Mouse (Mus musculus): ENCODE measurements around the gene Ube2r2.

Gene Ube2r2

DNA sequence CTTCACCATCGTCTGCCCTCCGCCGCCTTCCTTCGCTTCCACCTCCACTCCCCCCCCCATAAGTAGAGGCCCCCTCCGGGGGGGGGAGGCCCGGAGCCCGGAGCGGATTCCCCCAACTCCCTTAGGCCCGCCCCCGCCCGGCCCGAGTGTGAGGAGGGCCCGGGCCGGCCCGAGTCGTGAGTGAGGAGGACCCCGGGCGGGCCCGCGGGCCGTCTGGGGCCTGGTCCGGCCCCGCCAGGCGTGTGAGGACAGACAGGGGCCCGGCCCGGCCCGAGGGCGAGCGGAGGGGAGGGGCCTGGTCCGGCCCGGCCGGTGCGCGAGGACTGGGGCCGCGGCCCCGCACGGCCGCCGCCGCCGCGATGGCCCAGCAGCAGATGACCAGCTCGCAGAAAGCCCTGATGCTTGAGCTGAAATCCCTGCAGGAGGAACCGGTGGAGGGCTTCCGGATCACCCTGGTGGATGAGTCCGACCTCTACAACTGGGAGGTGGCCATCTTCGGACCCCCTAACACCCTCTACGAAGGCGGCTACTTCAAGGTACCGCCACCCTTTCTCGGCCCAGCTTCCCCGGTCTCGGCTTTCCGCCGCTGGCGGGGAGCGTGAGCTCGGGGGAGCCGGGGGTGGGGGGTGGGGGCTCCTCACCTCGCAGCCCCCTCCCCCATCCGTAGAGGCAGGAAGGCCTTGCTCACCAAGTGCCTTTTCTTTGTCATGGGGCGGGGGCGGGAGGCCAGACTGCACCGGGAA, at the start of gene Ube2r2:
TSS of gene Ube2r2 (plus strand) at position 33 of the 743 bp plus-strand sequence.
- DNase-seq, result peak; percentile 52

DNA sequence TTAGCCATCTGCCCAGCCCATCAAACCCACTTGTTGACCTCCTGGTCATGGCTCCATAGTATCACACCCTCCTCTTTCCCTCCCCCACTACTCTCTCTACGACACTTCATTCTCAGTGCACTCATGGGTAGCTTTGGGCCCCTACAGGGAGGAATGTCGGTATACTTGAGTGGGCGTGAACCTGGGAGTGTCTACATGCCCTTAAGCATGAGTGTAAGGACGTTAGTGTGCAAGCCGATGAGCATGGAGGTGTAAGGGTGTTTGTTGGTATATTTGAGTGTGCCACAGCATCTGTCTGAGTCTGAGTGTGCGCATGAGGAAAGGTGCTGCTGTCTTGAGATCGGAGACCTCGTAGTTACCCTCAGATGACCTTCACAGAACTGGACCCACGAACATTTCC, 48.6 kb upstream of the Ube2r2 start:
- DNase-seq, result no peak

DNA sequence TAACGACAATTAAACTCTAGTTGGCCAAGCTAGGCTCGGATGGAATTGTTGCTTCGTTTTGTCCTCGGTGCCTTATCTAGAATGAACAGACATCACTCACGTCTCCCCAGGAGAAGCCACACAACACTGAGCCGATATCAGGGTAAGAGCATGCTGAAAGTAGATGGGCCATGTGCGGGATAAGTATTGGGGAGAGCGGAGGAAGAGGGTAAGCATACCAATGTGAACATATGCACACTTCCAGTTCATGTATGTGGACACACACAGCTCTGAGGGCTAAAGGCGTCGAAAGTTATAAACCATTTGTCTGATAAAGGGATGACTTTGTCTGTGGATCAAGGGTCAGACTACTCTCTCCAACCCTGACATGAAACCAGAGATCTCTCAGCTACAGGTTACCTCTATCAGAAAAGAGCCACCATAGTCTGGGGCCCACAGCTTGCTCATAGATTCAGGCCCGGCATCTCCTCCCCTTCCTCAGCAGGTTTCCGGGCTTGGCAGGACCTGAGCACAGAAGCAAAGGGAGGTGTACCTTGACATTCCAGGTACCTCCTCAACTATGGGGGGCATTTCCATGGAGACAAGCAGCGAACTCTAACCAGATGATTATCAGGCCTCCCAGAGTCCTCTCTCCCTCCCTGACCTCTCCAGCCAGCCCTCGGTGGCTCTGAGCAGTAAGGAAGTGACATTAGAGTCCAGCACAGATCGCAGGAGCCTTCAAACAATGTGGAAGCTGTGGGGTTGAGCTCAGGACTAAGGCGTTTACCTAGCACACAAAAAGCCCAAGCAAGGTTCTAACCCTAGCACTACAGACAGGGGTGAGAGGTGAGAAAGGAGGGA, 47.9 kb upstream of the Ube2r2 start:
- DNase-seq, result no peak

DNA sequence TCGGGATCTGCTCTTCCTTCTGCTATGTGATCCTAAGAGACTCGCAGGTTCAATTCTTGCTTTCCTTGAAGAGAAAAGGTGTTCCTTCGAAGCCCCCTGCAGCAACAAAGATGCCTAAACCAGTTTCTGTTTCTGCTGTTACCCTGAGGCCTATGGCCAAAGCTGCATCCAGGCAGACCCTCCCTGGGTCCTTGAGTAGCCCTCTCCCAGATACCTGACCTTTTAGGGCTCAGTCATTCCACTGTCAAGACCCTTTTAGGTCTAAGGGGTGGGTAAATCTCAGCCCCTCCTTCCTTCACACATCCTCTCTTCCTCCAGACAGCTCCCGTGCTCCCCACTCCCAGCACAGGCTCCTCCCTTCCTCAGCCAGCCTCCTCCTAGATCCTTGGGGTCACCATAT, 46.4 kb upstream of the Ube2r2 start:
- DNase-seq, result no peak

DNA sequence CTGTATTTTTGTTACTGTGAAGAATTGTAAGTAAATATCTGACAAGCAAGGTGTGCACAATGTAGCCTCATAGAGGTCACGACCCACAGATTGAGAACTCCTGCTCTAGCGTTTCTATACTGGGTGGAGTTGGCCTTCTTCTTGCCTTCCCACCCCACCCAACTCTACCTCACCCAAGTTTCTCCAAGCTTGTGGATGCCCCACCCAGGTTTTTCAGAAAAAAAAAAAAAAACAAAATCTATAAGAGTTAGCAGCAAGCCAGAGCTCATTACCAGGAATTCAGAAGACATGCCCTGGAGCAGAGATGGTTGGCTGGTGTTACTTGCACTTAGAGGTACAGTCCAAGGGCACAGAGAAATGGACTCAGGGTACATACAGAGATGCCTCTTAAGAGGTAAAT, 45.8 kb upstream of the Ube2r2 start:
- DNase-seq, result no peak

DNA sequence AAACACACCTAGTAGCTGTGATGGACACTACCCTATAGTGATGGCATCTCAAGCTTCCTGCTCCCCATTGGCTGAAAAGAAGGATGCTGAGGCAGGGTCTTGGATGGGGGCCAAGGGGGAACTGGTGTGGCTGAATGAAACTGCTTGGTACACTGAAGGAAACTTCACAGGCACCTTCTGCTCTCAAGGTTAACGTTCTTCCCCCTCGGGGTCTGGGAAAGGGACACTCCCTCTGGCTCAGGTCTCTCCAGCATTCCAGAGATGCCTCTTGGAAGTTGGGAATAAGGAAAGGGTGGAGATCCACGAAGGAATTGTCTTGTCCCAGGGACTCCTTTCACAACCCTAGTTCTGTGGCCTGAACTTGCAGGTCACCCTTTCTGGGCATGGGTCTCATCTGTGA, 44.2 kb upstream of the Ube2r2 start:
- DNase-seq, result no peak

DNA sequence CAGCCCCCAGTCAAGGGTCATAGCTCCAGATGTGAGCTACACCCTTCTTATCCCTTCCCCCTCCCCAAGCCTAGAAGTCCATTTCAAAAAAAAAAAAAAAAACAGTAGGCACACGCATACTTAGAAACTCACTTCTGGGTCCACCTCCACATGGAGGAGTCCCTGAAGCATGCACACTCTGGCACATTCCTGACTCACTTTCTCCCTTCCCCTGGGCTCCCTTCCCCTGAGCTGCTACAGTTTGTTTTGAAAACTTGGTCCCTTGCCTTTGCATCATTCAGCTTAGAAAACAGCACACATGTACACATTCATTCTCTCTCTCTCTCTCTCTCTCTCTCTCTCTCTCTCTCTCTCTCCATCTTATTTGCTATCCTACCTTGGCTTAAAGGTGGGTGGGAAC, 42.6 kb upstream of the Ube2r2 start:
- no peak for DNase-seq

DNA sequence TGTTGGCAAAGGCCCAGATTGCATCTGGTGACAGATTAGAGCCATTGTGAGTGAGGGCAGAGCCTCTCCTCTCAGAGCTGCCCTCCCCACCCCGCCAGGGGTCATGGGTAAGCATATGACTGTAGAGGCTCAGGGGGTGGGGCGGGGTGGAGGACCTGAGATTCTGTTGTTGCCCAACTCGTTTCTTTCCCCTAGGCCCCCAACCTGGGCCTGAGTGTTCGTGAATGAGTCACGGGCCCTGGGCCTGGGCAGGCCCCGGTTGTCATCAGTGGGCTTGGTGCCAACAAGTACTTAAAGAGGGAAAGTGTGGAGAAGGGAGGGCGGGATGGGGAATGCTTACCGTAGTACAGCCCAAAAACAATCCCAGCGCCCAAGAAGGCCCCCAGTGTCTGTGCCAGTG, 41.2 kb upstream of the Ube2r2 start:
- DNase-seq, result no peak

DNA sequence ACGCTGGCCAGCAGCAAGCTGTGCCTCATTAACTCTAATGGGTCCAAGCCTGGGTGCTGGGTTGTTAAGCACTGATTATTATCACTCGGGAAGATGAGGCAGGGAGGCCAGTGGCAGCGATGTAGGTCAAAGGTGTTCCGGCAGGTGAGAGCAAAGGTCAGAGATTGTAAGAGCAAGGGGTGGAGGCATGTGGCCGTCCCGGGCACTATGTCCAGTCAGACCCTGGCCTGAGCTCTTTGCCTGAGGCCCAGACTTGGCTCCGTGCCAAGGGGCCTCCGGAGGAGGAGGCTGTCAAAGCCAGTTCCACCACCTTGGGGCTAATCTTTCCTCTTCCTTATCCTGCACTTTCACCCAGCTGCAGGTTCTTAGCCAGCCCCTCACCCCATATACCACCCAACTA, 39.4 kb upstream of the Ube2r2 start:
- DNase-seq, result no peak

DNA sequence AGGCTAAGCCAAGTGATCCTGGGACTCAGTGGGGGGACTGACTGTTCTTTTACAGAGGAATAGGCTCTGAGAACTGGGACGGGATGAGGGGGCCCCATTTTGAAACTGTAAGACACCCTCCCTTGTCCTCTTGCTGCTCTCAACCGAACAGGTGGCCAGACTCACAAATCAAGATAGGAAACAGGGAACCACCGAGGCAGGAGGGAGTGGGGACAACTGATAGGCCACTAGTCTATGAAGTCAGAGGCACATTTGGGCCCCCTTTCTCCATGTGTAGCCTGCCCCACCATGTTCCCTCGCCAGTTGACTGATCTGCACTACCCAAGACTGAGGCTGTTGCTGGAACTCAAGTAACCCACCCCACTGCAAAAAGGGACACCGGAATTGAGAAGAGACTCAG, 38.7 kb upstream of the Ube2r2 start:
- no peak for DNase-seq

DNA sequence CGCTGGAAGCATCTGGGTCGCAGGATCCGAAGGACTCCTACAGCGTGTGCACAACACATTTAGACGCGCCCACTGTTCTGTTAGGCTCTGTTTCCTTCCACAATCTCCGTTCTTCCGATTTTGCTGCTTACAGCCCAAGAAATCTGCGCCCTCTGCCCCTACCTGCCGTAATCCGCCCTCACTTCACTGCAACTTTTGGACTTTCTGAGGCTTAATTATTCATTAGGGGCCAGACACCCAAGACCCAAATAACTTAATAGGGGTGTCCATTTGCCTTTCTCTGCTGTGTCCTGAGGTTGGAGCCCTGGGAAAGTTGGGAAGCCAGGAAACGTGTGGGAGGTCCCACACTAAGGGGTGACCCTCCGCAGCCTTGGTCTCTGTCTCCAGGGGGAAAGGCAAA, 38.2 kb upstream of the Ube2r2 start:
- DNase-seq, result no peak

DNA sequence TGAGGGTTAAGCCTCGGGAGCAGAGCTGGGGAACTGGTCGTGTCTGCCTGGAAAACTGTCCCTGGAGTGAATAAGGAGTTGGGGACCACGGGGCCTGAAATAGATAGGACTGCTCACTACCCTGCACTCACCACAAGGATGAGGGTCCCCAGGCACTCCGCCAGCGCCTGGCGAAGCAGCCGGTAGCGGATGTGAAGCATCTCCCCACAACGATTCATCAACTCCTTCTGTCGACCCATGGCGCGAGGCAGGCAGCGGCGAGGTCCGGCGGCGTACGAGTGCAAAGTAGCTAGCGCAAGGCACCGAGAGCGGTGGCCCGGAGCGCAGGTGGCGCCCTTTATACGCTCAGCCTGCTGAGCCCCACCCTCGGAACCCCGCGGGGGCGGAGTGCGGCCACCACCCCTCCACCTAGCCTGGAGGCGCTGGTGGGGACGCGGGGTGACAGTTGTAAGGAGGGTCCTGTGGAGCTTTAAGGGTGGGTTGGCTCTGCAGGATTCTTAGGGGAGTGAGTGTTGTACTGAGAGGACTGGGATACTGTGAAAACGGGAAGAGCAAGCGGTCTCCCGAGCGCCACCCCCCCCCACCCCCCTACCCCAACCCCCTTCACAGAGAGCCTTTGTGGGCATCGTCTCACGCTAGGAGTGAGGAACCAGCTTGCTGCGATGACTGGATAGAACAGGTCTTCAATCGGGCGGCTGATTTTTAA, 37.5 kb upstream of the Ube2r2 start, which contains the start of gene Aqp3:
TSS of gene Aqp3 (minus strand) at position 313 of the 706 bp plus-strand sequence.
- DNase-seq, result peak; percentile 56

DNA sequence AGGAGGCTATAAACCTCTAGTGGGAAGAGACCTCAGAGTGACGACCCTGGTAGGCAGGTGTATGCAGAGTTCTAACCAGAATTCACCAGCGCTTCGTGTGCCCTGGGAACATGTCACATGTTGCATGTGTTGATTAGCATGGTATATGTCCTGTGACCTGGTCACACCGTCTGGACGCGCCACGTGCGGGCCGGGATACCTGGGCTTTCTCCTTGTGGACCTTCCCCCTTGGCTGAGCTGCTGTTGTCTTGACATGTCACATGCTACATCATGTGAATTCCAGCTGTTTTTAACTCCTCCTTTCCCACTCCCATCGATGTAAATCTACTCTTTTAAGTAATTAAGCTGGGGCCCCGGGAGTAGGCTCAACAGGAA, 37.0 kb upstream of the Ube2r2 start:
- DNase-seq, result no peak

DNA sequence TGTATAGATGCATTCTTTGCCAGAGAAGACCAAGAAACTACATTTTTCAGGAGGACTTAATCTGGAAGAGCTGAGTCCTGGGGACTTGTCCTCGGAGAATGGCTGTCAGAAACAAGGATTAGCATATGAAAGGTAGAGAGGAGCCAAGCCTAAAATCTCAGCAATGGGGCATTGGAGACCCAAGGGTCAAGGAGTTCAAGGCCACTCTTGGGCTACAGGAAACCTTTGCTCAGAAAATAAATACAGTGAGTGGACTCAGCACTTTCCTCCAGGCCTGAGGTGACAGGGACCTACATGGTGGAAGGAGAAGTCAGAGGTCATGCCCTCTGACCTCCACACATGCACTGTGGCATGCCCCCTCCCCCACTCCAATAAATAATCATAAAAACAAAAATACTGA, 34.6 kb upstream of the Ube2r2 start:
- DNase-seq, result no peak

DNA sequence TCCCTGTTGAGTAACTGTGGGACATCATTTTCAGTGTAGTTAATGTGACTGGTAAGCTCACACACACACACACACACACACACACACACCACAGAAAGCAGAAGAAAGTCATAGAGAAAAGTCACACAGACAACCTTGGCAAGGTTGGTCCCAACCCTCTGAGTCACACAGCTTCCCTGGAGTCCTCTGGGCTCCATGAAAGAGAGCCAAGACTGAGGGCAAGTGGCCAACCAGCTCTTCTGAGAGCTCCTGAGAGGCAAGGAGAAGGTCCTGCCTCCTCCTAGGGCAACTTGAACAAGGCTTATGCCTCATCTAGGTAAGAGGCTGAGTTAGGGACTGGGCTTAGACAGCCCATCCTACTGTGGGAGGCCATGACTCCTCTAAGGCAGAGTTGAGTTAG, 32.6 kb upstream of the Ube2r2 start:
- DNase-seq, result no peak

DNA sequence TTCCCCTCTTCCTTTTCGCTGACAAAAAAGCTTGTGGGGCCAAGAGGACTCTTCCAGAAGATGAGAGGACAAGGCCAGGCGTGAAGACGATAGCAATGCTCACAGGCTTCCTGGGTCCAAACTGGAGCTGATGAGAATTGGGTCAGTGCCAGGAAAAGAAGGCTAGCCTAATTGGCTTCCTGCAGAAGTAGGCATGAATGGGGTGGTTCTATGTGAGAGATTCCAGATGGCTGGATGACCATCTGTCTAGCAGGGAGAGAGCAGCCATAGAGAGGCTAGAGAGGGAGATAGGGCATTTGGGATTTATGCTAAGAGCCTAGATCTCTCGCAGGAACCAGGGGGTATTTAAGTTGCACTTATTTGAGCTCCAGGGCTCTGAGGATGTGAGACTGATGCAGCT, 28.1 kb upstream of the Ube2r2 start:
- no peak for DNase-seq

DNA sequence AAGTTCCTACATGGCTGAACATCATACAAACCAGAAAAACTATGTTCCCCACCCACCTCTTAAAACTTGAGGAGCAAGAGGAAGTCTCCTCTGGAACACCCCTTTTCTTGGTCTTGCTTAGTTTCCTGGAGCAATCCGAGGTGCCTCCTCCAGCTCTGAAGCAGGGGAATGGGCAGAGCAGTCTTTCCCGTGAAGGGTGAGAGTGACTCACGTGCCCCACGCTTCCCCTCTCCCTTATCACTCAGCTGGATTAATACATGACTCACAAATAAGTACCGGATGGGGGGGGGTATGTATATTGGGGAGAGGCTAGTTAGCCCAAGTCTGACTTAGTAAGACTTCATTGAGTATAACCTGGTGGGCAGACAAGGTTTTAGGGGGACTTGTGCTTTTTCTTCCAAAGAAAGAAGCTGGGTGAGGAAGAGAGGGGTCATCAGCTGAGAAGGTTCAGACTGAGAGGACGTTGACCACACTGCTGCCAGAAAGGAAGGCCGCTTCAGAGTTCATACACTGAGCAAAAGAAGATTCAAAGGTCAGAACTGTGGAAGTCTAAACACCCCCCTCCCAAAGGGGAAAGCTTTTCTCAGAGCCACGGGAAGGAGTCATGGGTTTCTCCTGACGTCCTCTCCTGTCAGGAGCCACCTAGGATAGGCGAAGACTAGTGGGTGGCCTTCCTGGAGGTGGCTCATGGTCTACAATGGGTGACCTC, 26.7 kb upstream of the Ube2r2 start:
- no peak for DNase-seq

DNA sequence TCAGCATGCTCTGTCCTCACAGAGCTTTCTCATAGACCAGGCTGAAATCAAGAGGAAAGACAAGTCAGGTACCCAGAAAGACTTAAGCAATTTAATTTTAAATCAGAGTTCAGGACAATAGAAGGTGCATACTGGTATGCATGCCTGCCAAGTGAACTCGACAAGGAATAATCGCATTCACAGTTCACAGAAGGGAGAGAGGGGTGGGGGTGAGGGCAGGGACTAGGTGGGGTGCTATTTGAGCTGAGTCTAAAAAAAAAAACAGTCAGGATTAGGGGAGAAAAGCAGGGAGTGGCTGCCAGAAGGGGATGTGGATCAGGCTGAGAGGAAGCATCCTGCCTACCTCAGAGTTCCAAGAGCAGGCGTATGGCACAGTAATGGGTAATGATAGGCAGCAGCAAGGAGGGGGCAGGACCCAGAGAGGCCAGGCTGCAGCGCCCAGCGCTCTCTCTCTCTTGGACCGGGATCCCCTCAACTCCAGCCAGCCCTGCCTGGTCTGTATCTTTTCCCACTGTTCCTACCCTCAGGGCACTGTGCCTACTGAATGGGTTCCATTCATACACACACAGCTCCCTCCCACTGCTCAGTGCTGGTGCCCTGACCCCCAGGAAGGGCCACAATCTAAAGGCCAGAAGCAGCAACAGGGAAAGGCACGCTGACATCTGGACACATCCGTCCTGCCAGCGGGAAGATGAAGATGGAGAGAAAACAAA, 21.0 kb upstream of the Ube2r2 start:
- DNase-seq, result no peak

DNA sequence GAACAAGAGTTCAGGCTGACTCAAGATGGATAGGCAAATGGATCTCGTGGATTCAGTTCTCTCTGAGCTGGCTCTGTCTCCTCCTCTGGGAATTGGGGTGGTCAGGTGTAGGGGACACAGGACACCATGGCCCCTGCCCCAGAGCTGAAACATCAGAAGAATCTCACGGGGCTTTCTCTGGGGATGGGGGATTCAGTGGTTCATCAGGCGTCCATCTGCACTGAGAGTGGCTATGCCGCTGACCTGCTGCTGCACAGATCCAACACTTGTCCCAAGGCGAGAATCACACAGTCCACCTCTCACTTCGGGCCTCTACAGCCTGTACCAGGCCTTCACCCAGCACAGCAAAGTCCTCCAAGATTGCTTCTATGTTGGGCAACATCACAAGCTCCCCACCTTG, 20.5 kb upstream of the Ube2r2 start:
- no peak for DNase-seq

DNA sequence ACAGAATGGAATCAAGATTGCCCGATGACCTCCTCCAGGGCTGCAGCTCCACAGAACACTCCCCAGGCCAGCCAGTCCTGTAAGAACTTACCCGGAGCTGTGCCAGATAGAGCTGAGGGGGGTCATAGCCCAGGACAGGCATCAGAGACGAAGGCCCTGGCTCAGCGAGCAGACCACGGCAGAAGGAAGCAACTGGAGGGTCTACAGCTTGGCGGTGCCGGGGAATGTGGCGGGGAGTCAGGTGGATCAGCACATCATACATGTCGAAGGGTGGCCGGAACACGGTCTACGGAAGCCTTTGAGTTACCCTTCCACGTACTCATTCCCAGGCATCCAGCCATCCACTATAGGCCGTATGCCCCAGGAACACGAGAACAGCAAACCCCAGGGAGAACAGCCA, 19.8 kb upstream of the Ube2r2 start:
- DNase-seq, result no peak

DNA sequence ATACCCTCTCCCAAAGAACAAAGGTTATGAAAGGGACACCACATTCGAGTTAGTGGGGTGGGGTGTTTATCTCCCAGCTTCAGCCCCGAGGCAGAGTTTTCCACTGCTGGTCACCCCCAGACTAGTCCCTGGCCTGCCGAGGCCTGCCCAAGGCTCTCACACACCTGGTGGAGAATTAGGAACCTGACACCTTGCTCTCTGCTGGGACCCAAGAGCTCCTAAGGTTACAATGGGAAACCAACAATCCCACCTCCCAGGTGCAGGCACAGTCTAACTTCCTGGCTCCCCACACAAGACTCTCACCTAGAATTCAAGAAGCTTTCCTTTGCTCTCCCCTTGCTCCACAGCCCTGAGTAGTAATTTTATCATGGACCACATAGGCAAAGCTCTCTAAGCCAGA, 18.7 kb upstream of the Ube2r2 start:
- DNase-seq, result no peak

DNA sequence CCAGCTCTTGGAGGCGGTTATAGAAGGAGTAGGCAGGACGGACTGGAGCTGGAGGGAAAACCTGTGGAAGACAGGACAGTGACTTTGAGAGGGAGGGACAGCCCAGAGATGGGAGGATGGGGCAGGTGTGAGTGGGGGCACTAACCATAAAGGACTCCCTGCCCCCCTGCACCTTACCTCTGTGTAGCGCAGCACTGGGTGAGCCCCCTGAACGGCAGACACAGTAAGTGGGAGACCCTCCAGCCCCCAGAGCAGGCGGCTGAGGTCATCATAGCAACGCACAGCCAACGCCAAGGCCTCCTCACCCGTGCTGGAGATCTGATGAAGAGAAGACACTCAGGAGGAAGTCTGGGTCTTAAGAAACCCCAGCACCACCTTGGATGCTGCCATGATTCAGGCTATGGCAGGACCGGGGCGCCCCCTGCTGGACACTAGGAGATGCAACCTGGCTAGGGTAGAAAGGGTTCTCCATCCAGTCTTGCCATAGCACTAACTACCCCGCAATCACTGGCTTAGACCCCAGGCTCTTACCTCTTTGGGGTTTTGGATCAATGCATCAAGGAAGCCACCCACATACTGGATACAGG, 16.7 kb upstream of the Ube2r2 start:
- DNase-seq, result peak; percentile 69

Data from right cerebral cortex, postnatal 4 days (tissue).